Mouse (Mus musculus): ENCODE measurements around the gene Slc25a29. TPM values are rescaled to one million over a fixed set of nuclear protein-coding genes. Genes with fewer than 3 reads are reported as not detected.

Slc25a29 gene
- 10.8 TPM for polyA plus RNA-seq (2014; fragmentation: Illumina TruSeq; extraction: RNeasy Lipid Tissue Mini Kit (QIAGEN cat#74804); ENCODE audit: low read depth, low replicate concordance)

GRCm38 (mm10) chr12:108835840-108836409, at the start of gene Slc25a29, which contains the start of gene Slc25a47:
Gene Slc25a29, minus strand, starts transcription at chr12:108835883.
Gene Slc25a47, plus strand, starts transcription at chr12:108836046.

GRCm38 (mm10) chr12:108792546-108793452, 42.9 kb downstream of the Slc25a29 start, which contains the start of gene Yy1:
Gene Yy1, plus strand, starts transcription at chr12:108792973.

Other genes with a start within 250 kb of the Slc25a29 start
- 0.26 TPM for gene Degs2, start 133.6 kb downstream of the Slc25a29 start, polyA plus RNA-seq (2014; fragmentation: Illumina TruSeq; extraction: RNeasy Lipid Tissue Mini Kit (QIAGEN cat#74804); ENCODE audit: low read depth, low replicate concordance)
- gene Yy1, start 42.9 kb downstream of the Slc25a29 start, polyA plus RNA-seq (2014; fragmentation: Illumina TruSeq; extraction: RNeasy Lipid Tissue Mini Kit (QIAGEN cat#74804); ENCODE audit: low read depth, low replicate concordance), result 27.8 TPM
- 15.0 TPM for gene Slc25a47, start 163 bp upstream of the Slc25a29 start, polyA plus RNA-seq (2014; fragmentation: Illumina TruSeq; extraction: RNeasy Lipid Tissue Mini Kit (QIAGEN cat#74804); ENCODE audit: low read depth, low replicate concordance)
- 7.3 TPM for gene Wdr25, start 57.7 kb upstream of the Slc25a29 start, polyA plus RNA-seq (2014; fragmentation: Illumina TruSeq; extraction: RNeasy Lipid Tissue Mini Kit (QIAGEN cat#74804); ENCODE audit: low read depth, low replicate concordance)
- 33.8 TPM for gene Wars, start 58.3 kb upstream of the Slc25a29 start, polyA plus RNA-seq (2014; fragmentation: Illumina TruSeq; extraction: RNeasy Lipid Tissue Mini Kit (QIAGEN cat#74804); ENCODE audit: low read depth, low replicate concordance)
- gene Begain, start 232.3 kb upstream of the Slc25a29 start, polyA plus RNA-seq (2014; fragmentation: Illumina TruSeq; extraction: RNeasy Lipid Tissue Mini Kit (QIAGEN cat#74804); ENCODE audit: low read depth, low replicate concordance), result 0.31 TPM

Measured in heart, adult 10 weeks (tissue).